Mouse (Mus musculus) layer of hippocampus, postnatal 14 days (tissue): ENCODE results near the gene H2afy2. TPM values are rescaled to one million over a fixed set of nuclear protein-coding genes. Genes with fewer than 3 reads are reported as not detected.
A peak's percentile ranks its signal among the peaks of the same experiment; 100 is the strongest.

Experiments used
- DNase-seq, 2 experiments: peaks; one replicate each; pipeline ENCODE4 v3.0.0; 2021 to 2022; ENCODE audit warnings: low spot score in 2 of 2, mixed read lengths in 1 of 2
- long read RNA-seq, 2 experiments: library from polyadenylated mRNA; stranded (forward); transcript quantifications; one replicate each; pipeline ENCODE4 v2.0.0; 2021
- total RNA-seq, 2 experiments: library from RNA; stranded (reverse); gene quantifications; 2 replicates each; pipeline ENCODE4 v1.2.3; 2021

H2afy2 gene
- 10 to 100 TPM; 20.2 to 23.4 TPM for total RNA-seq
- long read RNA-seq, experiment 1, transcript H2afy2-201 (9 exons, 2,175 nt): major isoform, 20 of 22 reads
- long read RNA-seq, experiment 1, partial matches to known transcripts: 2 of 22 reads
- long read RNA-seq, experiment 1, other reads (novel, unspliced or antisense): 0 of 22 reads
- long read RNA-seq, experiment 2, transcript H2afy2-201 (9 exons, 2,175 nt): major isoform, 19 of 20 reads
- long read RNA-seq, experiment 2, partial matches to known transcripts: 0 of 20 reads
- long read RNA-seq, experiment 2, other reads (novel, unspliced or antisense): 1 of 20 reads

DNA sequence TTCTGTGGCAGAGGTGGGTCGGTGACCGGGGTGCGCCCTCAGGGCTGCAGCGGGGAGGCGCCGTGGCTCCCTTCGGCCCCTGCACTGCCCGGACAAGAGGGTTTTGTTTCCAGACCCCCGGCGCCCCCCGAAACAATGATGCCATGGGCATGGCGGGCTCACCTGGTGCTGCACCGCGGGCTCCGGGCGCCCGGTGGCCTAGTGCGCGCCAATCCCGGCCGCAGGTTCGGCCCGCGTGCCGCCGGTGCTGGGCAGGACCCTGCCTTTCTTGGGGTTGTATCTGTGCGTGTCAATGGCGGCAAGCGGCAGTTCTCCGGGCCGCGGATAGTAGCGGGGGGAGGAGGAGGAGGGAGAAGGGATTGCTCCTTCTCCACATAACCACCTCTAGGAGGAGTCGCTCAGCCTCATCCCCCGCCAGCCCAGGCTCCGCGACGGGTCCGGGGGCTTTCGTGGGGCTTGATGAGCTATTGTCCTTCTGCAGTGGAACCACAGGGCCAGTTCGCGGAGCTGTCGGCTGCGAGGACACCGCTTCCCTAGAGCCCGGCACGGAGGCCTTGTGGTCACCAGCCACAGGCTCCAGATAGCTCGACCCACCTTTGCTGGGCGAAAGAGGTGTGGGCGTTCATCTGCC is at the start of gene H2afy2:
TSS of gene H2afy2 (minus strand) at position 527 of the 631 bp plus-strand sequence.
- peak; percentile 69 to 72 for DNase-seq

DNA sequence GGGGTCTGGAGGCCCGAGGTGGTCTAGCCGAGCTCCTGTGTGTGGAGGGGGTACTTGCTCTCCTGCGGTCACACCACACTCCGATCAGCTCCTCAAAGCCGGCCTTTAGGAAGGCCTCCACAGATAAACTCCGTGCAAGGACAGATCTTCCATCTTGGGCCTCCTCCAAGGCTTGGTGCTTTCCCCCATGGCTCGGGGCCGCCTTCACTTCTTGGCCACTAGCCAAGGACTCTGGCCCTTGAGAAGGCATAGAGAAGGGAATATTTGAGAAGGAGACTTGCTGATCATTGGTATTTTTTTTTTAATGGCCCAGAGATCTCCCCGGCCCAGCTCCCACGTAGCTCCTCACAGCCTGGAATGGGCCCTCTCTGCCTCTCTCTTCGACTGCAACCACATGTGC is 48.8 kb upstream of the H2afy2 start:
- no peak for DNase-seq

- no peak for DNase-seq
Observed at GRCm38 (mm10) chr10:61831741-61832140, 47.8 kb upstream of the H2afy2 start.

DNA sequence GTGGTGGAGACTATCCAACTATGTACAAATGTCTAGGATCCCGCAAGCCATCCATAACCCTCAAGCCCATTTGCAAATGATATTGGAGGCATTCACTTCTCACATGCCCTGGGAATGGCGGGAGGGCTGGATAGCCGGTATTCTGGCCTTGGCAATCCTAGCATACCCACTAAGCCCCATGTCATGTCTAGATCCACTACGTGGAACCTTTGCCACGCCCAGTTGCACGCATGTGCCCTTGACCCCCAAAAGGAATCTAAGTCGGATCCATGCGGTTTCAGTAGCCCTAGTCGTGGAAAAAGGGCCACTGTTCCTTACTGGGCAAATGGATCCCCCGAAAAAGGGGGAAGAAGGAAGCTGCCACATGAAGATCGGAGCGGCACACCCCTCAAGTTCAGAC is 47.3 kb upstream of the H2afy2 start:
- no peak for DNase-seq

- no peak for DNase-seq
Observed at GRCm38 (mm10) chr10:61830817-61831216, 46.9 kb upstream of the H2afy2 start.

GRCm38 (mm10) chr10:61829046-61829445 is 45.1 kb upstream of the H2afy2 start:
- no peak for DNase-seq

- DNase-seq: no peak
Observed at GRCm38 (mm10) chr10:61827950-61828936, 44.3 kb upstream of the H2afy2 start.

DNA sequence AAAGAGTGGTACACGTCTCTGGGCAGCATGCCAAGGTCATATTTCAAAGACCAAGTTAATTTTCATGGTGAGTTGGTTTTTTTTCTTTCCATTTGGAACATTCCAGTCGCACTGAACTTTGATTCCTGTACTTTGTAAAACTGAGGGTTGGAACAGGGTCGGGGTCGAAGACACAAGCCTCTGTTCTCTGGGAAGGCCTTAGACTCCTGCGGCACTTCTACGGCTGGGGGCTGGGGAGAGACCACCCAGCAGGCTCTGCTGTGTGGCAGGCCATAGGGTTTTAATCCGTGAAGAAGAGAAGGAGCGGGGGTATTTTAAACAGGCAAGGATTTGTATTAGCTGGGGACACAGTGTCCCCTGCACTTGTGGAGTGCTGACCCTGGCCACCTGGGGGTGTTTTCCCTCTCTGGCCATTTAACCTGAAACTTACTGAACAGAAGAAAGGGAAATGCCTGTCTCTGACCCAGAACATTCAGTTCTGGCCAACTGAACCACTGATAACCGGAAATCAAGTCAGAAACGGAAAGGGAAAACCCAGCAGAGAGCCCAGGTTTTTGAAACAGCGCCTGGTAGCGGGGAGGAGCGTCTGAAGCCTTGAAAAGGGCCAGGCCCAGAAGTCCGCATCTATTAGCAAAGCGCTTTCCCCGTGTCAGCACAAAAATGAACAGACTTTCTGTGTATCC is 42.9 kb upstream of the H2afy2 start:
- DNase-seq: no peak

- DNase-seq: no peak
Observed at GRCm38 (mm10) chr10:61825979-61826752, 42.2 kb upstream of the H2afy2 start.

- DNase-seq: no peak
Observed at GRCm38 (mm10) chr10:61825536-61825935, 41.6 kb upstream of the H2afy2 start.

DNA sequence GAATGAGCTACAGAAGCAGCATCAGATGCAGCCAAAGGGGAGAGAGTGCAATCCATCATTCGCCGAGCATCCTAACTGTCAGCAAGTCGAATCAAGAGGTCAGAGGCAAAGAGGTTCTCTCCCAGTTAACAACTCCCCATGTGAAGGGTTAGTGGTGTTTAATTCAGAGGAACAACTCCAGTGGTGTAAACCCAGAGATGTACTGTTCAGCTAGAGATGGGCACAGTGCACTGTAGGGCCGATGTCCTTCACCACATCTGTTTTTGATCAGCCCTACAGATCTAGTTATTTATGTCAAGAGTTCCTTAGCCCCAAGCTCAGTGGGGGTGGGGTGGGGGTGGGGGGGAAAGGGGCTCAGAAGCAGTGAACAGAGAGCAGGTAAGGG is 39.8 kb upstream of the H2afy2 start:
- no peak for DNase-seq

DNA sequence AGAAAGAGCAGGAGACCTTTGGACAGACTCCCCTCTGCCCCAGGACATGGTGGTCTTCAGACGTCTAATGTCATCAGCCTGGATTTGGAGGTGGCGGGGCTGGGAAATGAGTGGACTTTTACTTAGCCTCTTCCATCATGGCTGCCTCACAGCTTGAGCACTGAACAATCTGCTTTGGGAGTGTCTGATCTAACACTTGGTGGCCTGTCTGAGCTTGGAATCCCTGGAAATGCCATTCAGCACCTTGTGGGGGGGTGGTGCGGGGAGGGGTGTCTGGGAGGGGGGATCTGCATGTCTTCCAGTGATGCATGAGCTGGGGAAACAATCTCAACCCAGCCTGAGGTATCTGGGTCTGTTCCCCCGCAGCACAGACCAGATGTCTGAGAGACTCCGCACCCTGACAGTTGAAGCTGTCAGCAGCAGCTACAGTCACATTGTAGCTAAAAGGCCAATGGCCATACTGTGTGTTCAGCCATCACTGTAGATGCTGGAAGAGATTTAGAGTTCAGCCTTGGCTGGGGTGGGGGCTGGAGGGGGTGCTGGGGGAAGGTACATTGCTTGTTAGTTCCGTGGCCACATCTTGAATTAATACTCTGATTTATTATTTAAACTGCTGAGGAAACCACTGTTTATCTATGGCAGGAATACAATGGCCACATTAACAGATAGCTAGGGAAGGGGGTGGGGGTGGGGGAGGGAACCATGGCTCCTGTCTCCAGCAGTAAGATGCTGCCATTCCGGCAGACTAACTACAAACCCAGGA is 39.2 kb upstream of the H2afy2 start:
- DNase-seq: no peak

GRCm38 (mm10) chr10:61820050-61820449 is 36.1 kb upstream of the H2afy2 start:
- DNase-seq: no peak

- no peak for DNase-seq
Observed at GRCm38 (mm10) chr10:61811987-61812386, 28.0 kb upstream of the H2afy2 start.

- DNase-seq: peak; percentile 56 to 68
Observed at GRCm38 (mm10) chr10:61798133-61798576, 14.2 kb upstream of the H2afy2 start.

DNA sequence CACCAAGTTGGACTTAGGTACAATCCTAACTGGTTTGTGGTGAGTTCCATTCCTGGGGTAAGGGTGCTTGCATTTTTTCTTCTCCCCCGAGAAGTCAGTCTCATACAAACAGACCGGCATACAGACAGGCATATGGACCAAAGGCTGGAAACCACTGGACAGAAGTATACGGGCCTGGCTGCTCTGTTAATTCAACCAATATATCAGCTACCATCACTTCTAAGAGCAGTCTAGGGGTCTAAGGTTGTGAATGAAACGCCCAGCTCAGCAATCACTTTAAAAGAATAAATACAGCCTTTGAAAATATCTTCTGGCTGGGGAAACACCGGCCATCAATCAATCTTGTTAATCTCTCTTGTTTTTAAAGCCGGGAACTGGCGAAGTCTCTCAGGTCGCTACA is 11.5 kb upstream of the H2afy2 start:
- no peak for DNase-seq

DNA sequence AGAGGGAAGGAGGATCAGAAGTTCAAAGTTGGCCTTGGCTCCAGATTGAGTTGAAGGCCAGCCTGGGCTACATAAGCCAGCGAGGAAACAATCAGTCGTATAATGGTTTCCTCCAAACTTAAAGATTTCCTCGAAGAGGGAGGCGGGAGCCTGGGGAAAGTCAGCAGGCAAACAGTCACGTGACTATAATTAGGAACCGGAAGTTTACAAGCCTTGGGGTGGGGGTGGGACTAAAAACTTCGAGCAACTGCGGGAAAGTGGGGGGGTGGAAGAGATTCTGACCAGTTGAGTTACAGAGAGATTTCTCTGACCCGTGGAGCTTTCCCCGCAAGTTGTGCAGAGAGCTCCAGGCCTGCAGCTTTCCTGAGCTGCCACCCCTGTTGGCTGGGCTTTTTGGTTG is 11.0 kb upstream of the H2afy2 start:
- no peak for DNase-seq

DNA sequence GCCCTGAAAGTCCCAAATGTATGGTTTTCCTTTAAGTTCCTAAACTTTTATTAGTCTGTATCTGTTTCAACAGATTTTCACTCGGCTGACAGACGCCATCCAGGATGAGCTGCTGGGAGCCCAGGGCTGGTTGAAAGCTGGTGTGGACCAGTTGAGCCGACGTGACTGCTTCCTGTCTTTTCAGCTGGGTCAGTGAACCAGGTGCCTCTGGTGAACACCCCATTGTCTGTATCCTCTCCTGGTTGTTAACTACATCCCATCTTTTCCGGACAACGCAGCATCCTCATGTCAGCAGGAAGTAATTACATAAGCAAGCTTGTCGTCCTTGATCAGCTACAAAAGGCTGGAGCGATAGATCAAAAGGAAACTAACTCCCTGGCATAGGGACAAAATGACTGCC is 9.1 kb upstream of the H2afy2 start:
- no peak for DNase-seq

- no peak for DNase-seq
Observed at GRCm38 (mm10) chr10:61788499-61788898, 4.6 kb upstream of the H2afy2 start.
